Mouse (Mus musculus) adrenal gland (tissue): ENCODE measurements around the gene Wdr27.
"Not testable (repeated sequence)": the region's sequence is repeated elsewhere in the genome, so short reads cannot be mapped to it uniquely, and the experiment has no call there.

ENCODE experiments used
- intact Hi-C: fragments of 180-260 bp; cut with DNase I; formaldehyde crosslinking; loops from one replicate; pipeline ENCODE4 v1.15.1; 2025
- long read RNA-seq, 2 experiments: library from polyadenylated mRNA; unstranded; transcript quantifications; one replicate each; pipeline ENCODE4 v2.0.0; 2020; ENCODE audit warnings: borderline replicate concordance in 1 of 2; ENCODE audit not compliant: insufficient replicate concordance in 1 of 2

The Wdr27 gene
- long read RNA-seq, experiment 1, transcript Wdr27-203 (2 exons, 413 nt): major isoform, 9 of 9 reads
- long read RNA-seq, experiment 1, partial matches to known transcripts: 0 of 9 reads
- long read RNA-seq, experiment 1, other reads (novel, unspliced or antisense): 0 of 9 reads
- long read RNA-seq, experiment 2, transcript Wdr27-203 (2 exons, 413 nt): major isoform, 5 of 5 reads
- long read RNA-seq, experiment 2, partial matches to known transcripts: 0 of 5 reads
- long read RNA-seq, experiment 2, other reads (novel, unspliced or antisense): 0 of 5 reads

GRCm38 (mm10) chr17:14943009-14943728, at the start of gene Wdr27, which contains the start of gene 1600012H06Rik:
TSS of gene Wdr27 (minus strand) at chr17:14943158.
TSS of gene 1600012H06Rik (plus strand) at chr17:14943184.
- intact Hi-C loops: no loop called here

GRCm38 (mm10) chr17:14992522-14993138, 49.7 kb upstream of the Wdr27 start:
- intact Hi-C loops: not testable (repeated sequence)

DNA sequence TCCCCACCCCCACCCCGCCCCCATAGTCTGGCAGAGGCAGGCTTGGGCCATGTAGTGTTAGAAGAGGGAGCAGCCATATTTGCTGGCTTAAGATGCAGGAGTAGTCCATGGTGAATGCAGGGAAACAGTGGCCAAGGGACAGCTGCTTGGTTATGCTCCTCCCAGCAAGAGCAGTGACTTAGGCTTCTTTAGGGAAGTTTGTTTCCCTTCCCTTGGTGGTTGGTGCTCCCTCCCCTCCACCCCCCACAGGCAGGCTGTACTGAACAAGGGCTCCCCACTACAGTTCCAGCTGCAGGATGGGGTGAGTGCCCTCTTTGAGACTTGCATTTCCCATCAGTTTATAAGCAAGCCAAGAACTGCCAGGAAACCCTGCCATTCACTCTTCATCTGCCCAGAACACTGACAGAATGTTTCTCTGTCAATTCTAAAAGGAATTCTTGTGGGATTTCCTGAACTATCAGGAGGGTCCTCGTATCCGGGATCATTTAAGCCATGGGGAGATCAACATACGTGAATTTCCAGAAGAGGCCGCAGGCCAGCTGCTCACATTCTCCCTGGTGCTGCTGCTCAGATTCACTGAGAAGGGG, 47.3 kb upstream of the Wdr27 start:
- intact Hi-C loops: not testable (repeated sequence)

GRCm38 (mm10) chr17:14978362-14979038, 35.5 kb upstream of the Wdr27 start, which contains the start of the genes 9030025P20Rik and Gm3417:
TSS of gene 9030025P20Rik (plus strand) at chr17:14978468.
TSS of gene Gm3417 (minus strand) at chr17:14978790.
- intact Hi-C loops: not testable (repeated sequence)

GRCm38 (mm10) chr17:14977718-14978361, 34.9 kb upstream of the Wdr27 start:
- intact Hi-C loops: not testable (repeated sequence)

GRCm38 (mm10) chr17:14968373-14968913, 25.5 kb upstream of the Wdr27 start:
- intact Hi-C loops: not testable (repeated sequence)

- intact Hi-C loops: not testable (repeated sequence)
These were observed 18.7 kb upstream of the Wdr27 start for GRCm38 (mm10) chr17:14961557-14962154.

DNA sequence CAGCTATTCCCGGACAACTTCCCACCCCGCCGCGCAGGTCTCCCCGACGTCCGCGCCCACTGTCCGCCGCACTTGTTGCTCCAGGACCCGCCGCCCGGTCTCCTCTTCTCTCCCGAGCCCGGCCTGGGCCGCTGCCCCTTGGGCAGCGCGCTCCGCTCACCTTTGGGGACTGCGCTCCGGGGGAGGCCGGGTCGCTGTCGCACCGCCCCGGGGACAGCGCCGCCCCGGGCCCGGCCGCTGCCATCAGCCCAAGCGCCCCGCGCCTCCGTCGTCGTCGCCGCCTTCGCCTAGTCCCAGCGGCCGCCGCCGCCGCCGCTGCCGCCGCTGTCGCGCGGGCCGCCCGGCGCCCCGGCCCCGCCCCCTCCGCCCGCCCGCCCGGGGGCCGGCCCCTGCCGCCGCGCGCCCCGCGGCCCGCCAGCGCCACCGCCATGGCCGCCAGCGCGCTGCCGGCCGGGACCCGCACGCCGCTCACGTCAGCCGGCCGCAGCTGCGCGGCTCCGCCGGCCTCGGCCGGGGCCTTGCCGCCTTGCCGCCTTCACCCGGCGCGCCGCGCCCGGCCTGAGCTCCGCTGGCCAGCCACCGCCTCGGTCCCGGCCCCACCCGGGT, 18.1 kb upstream of the Wdr27 start, which contains the start of gene Phf10:
TSS of gene Phf10 (minus strand) at position 323 of the 606 bp plus-strand sequence.
- intact Hi-C loops: not testable (repeated sequence)

DNA sequence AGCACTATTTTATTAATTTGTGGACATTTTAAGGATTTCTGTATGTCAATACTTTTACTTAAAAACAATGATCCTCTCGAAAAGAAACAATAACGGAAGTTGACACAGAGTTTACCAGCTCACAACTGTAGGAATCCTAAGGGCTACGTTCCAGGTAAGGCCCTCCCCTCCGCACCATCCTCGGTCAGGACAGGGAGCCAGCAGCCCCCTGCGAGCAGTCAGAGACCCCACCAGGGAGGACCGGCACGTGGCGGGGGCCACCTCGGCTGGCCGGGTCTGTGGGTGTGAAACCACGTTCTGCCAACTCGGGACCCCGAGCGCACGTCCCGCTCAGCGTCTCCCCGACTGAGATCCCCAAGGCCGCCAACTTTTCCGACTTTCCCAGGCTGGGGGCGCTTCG, 17.6 kb upstream of the Wdr27 start:
- intact Hi-C loops: no loop called here

DNA sequence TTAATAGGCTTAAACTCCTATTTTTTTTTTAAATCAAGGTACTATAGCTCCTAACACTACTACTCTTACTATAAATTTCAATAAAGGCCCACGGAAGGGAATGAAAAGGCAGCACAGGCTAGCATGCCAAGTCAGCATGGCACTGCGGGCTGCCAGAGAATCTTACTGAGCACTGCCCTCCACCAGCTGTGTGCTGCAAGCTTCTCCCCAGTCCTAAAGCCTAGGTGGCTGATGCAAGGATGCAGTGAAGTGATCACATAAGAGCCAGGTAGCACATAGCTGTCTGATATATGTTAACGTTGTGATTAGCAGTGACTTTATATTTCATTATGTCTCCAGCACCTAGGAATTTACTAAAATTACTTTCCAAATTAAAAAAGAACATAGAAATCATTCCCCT, 17.0 kb upstream of the Wdr27 start:
- intact Hi-C loops: no loop called here

- intact Hi-C loops: no loop called here
These were observed 15.8 kb upstream of the Wdr27 start for GRCm38 (mm10) chr17:14958686-14959327.

- intact Hi-C loops: no loop called here
These were observed 10.5 kb upstream of the Wdr27 start for GRCm38 (mm10) chr17:14953452-14953851.

GRCm38 (mm10) chr17:14949161-14949827, 6.3 kb upstream of the Wdr27 start:
- intact Hi-C loops: no loop called here

- intact Hi-C loops: no loop called here
These were observed 1.6 kb upstream of the Wdr27 start for GRCm38 (mm10) chr17:14944551-14944950.

DNA sequence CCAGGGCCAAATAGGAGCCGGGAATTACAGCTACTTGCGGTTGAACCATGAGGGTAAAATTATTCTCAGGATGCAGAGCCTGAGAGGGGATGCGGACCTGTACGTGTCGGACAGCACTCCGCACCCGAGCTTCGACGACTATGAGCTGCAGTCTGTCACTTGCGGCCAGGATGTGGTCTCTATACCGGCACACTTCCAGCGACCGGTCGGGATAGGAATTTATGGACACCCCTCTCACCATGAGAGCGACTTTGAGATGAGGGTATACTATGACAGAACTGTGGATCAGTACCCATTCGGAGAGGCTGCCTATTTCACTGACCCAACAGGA, 736 bp upstream of the Wdr27 start:
- intact Hi-C loops: no loop called here

- intact Hi-C loops: not testable (repeated sequence)
These were observed 777 bp downstream of the Wdr27 start for GRCm38 (mm10) chr17:14942181-14942580.

DNA sequence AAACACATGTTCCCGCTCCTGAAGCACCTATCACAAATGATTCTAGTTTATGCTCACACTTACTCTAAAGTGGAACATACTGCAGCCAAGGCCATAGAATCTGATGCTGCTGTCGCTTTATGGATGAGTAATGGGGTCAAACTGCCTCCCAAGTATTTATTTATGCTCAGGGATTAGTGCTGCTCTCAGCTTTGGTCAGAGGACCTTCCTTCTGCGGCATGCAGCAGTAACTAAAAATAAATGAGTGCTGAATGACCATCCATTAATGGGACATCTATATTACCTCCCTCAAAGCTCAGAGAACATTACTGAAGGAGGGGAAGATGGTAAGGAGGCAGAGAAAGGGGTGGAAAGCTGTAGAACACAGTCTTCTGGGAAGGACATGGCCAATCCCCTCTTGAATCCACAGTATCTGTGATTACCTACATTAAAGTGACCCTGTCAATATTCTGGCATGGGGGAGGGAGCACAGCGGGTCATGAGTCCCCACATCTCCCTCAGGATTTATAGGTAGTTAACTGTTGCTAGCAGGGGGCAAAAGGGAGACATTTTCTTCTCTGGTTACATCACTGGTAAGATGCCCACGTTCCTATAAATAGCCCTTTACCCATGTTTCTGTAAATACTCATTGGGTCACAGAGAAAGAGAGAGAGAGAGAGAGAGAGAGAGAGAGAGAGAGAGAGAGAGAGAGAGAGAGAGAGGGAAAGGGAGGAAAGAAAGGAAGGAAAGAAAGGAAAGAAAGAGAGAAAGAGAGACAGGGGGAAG, 6.9 kb downstream of the Wdr27 start:
- intact Hi-C loops: no loop called here

DNA sequence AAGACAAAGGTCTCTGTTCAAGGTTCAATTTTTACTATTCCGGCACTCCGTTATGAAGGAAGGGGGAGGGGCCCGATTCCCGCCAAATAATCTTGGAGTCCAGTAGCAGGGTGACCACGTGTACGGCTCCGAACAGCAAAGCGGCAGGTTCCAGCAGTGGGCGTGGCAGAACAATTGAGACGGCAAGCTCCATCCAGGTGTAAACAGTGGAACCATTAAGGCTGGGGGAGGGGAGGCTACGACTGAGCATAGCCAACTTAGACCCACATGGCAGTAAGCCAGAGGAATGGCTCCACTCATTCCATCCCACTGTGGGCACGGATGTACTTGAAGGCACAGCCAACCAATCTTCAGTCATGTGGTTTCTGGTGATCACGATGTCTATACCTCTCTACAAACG, 7.7 kb downstream of the Wdr27 start:
- intact Hi-C loops: not testable (repeated sequence)
